Mouse (Mus musculus) CD4-positive helper T cell, adult 2 months (primary cell): ENCODE results near the gene Gm2174.
A peak's percentile ranks its signal among the peaks of the same experiment; 100 is the strongest.

Experiments
- DNase-seq: peaks from one replicate; pipeline ENCODE4 v3.0.0-alpha.2; 2012; ENCODE audit warnings: low read depth, missing footprints, low spot score

Gm2174 gene

GRCm38 (mm10) chrX:56447524-56448015 lies at the start of gene Gm2174:
Gene Gm2174, plus strand, starts transcription at chrX:56447965.
- DNase-seq = no peak

GRCm38 (mm10) chrX:56404646-56405045 lies 43.1 kb upstream of the Gm2174 start:
- no peak for DNase-seq

GRCm38 (mm10) chrX:56405482-56405881 lies 42.3 kb upstream of the Gm2174 start:
- DNase-seq = peak; percentile 41

GRCm38 (mm10) chrX:56406128-56406527 lies 41.6 kb upstream of the Gm2174 start:
- peak; percentile 24 for DNase-seq

- DNase-seq = no peak
These were observed 31.5 kb upstream of the Gm2174 start for GRCm38 (mm10) chrX:56416277-56416676.

GRCm38 (mm10) chrX:56417541-56417940 lies 30.2 kb upstream of the Gm2174 start:
- peak; percentile 6 for DNase-seq

GRCm38 (mm10) chrX:56430601-56431000 lies 17.2 kb upstream of the Gm2174 start:
- peak; percentile 9 for DNase-seq

GRCm38 (mm10) chrX:56435758-56436283 lies 11.9 kb upstream of the Gm2174 start:
- DNase-seq = no peak

- no peak for DNase-seq
These were observed 1.0 kb upstream of the Gm2174 start for GRCm38 (mm10) chrX:56446487-56447428.

- peak; percentile 87 for DNase-seq
These were observed 7.1 kb downstream of the Gm2174 start, which contains the start of gene Ints6l for GRCm38 (mm10) chrX:56454671-56455371. Gene Ints6l, plus strand, starts transcription at chrX:56454857.

- DNase-seq = peak; percentile 92
These were observed 7.8 kb downstream of the Gm2174 start for GRCm38 (mm10) chrX:56455372-56456246.

GRCm38 (mm10) chrX:56456379-56456778 lies 8.6 kb downstream of the Gm2174 start:
- peak; percentile 25 for DNase-seq

GRCm38 (mm10) chrX:56462020-56462933 lies 14.5 kb downstream of the Gm2174 start:
- DNase-seq = no peak

GRCm38 (mm10) chrX:56464906-56465305 lies 17.1 kb downstream of the Gm2174 start:
- DNase-seq = no peak

- DNase-seq = no peak
These were observed 19.9 kb downstream of the Gm2174 start for GRCm38 (mm10) chrX:56467688-56468087.

GRCm38 (mm10) chrX:56468422-56468821 lies 20.7 kb downstream of the Gm2174 start:
- no peak for DNase-seq

GRCm38 (mm10) chrX:56474035-56474434 lies 26.3 kb downstream of the Gm2174 start:
- no peak for DNase-seq

GRCm38 (mm10) chrX:56477553-56477952 lies 29.8 kb downstream of the Gm2174 start:
- DNase-seq = no peak

- no peak for DNase-seq
These were observed 34.1 kb downstream of the Gm2174 start for GRCm38 (mm10) chrX:56481906-56482305.

GRCm38 (mm10) chrX:56489758-56490157 lies 42.0 kb downstream of the Gm2174 start:
- peak; percentile 62 for DNase-seq
